Mouse (Mus musculus): Measurements from ENCODE around the gene Dad1. TPM values are rescaled to one million over a fixed set of nuclear protein-coding genes. Genes with fewer than 3 reads are reported as not detected.

Gene Dad1
- total and polyA plus RNA-seq, 3 experiments = 17.0 to 226 (median 115) TPM

GRCm38 (mm10) chr14:54195838-54196423 is 58.0 kb downstream of the Dad1 start:
- Histone ChIP-seq H3K9me3 (replicated peaks) (no peaks in the 10 kb centered on the region), H3K4me3 (ENCODE audit: low read depth, low read length) (no peak overlapping the region), H3K36me3 (replicated peaks) (no peaks in the 10 kb centered on the region), H3K27me3 (ENCODE audit: insufficient read depth, low read length) (peaks cover 89% of the 10 kb centered on the region), H3K4me1 (ENCODE audit: insufficient read depth, low read depth, low read length) (peaks cover 2% of the 10 kb centered on the region; the same call in 1 of the 2 replicates)
- DNase-seq (ENCODE audit: low spot score) = no peak
- no peak for ATAC-seq (ENCODE audit: extremely low read depth, insufficient number of reproducible peaks, low FRiP score, poor library complexity, severe bottlenecking)
- TF ChIP-seq TAL1 (conservative IDR thresholded peaks at IDR 0.05; ENCODE audit: low read depth, low read length) = no peak
- no peak for TF ChIP-seq GATA1 (IDR thresholded peaks at IDR 0.05; ENCODE audit: borderline replicate concordance, low read length)

GRCm38 (mm10) chr14:54193354-54194133 is 60.4 kb downstream of the Dad1 start:
- H3K36me3 ChIP-seq (replicated peaks) = no peaks in the 10 kb centered on the region
- peaks cover 7% of the 10 kb centered on the region; the same call in 1 of the 2 replicates for H3K4me1 ChIP-seq (ENCODE audit: insufficient read depth, low read depth, low read length)
- no peaks in the 10 kb centered on the region for H3K9me3 ChIP-seq (replicated peaks)
- DNase-seq (ENCODE audit: low spot score) = no peak
- peaks cover 88% of the 10 kb centered on the region for H3K27me3 ChIP-seq (ENCODE audit: insufficient read depth, low read length)
- TF ChIP-seq GATA2 (IDR thresholded peaks at IDR 0.05; ENCODE audit: borderline replicate concordance, low read depth, low read length) = no peak
- no peak for TF ChIP-seq GATA1 (IDR thresholded peaks at IDR 0.05; ENCODE audit: borderline replicate concordance, low read length)
- TF ChIP-seq POLR2AphosphoS5 (IDR thresholded peaks at IDR 0.05; ENCODE audit: insufficient replicate concordance, low read depth, low read length) = no peak
- TF ChIP-seq TAL1 (conservative IDR thresholded peaks at IDR 0.05; ENCODE audit: low read depth, low read length) = no peak
- no peak for TF ChIP-seq CTCF (IDR thresholded peaks at IDR 0.05; ENCODE audit: low read depth, low read length)
- ATAC-seq (ENCODE audit: extremely low read depth, insufficient number of reproducible peaks, low FRiP score, poor library complexity, severe bottlenecking) = no peak
- H3K4me3 ChIP-seq (ENCODE audit: low read depth, low read length) = no peak overlapping the region

- Histone ChIP-seq H3K36me3 (replicated peaks) (no peaks in the 10 kb centered on the region), H3K4me1 (ENCODE audit: insufficient read depth, low read depth, low read length) (peaks cover 6% of the 10 kb centered on the region; the same call in 1 of the 2 replicates), H3K9me3 (replicated peaks) (no peaks in the 10 kb centered on the region), H3K27me3 (ENCODE audit: insufficient read depth, low read length) (peaks cover 80% of the 10 kb centered on the region), H3K4me3 (ENCODE audit: low read depth, low read length) (no peak overlapping the region)
- DNase-seq (ENCODE audit: low spot score) = no peak
- TF ChIP-seq TAL1 (conservative IDR thresholded peaks at IDR 0.05; ENCODE audit: low read depth, low read length) (no peak), CTCF (IDR thresholded peaks at IDR 0.05; ENCODE audit: low read depth, low read length) (no peak), POLR2AphosphoS5 (IDR thresholded peaks at IDR 0.05; ENCODE audit: insufficient replicate concordance, low read depth, low read length) (no peak), GATA1 (IDR thresholded peaks at IDR 0.05; ENCODE audit: borderline replicate concordance, low read length) (no peak), GATA2 (IDR thresholded peaks at IDR 0.05; ENCODE audit: borderline replicate concordance, low read depth, low read length) (no peak)
- no peak for ATAC-seq (ENCODE audit: extremely low read depth, insufficient number of reproducible peaks, low FRiP score, poor library complexity, severe bottlenecking)
Observed at GRCm38 (mm10) chr14:54192462-54192847, 61.4 kb downstream of the Dad1 start.

GRCm38 (mm10) chr14:54191594-54192461 is 62.1 kb downstream of the Dad1 start:
- no peak for ATAC-seq (ENCODE audit: extremely low read depth, insufficient number of reproducible peaks, low FRiP score, poor library complexity, severe bottlenecking)
- H3K36me3 ChIP-seq (replicated peaks) = no peaks in the 10 kb centered on the region
- peaks cover 6% of the 10 kb centered on the region; the same call in 1 of the 2 replicates for H3K4me1 ChIP-seq (ENCODE audit: insufficient read depth, low read depth, low read length)
- H3K27me3 ChIP-seq (ENCODE audit: insufficient read depth, low read length) = peaks cover 81% of the 10 kb centered on the region
- no peak overlapping the region for H3K4me3 ChIP-seq (ENCODE audit: low read depth, low read length)
- TF ChIP-seq TAL1 (conservative IDR thresholded peaks at IDR 0.05; ENCODE audit: low read depth, low read length) = no peak
- TF ChIP-seq POLR2AphosphoS5 (IDR thresholded peaks at IDR 0.05; ENCODE audit: insufficient replicate concordance, low read depth, low read length) = no peak
- TF ChIP-seq CTCF (IDR thresholded peaks at IDR 0.05; ENCODE audit: low read depth, low read length) = no peak
- no peak for TF ChIP-seq GATA1 (IDR thresholded peaks at IDR 0.05; ENCODE audit: borderline replicate concordance, low read length)
- no peak for TF ChIP-seq GATA2 (IDR thresholded peaks at IDR 0.05; ENCODE audit: borderline replicate concordance, low read depth, low read length)
- no peak for DNase-seq (ENCODE audit: low spot score)
- H3K9me3 ChIP-seq (replicated peaks) = no peaks in the 10 kb centered on the region

GRCm38 (mm10) chr14:54191026-54191390 is 62.9 kb downstream of the Dad1 start:
- ATAC-seq (ENCODE audit: extremely low read depth, insufficient number of reproducible peaks, low FRiP score, poor library complexity, severe bottlenecking) = no peak
- peaks cover 81% of the 10 kb centered on the region for H3K27me3 ChIP-seq (ENCODE audit: insufficient read depth, low read length)
- no peak for DNase-seq (ENCODE audit: low spot score)
- H3K9me3 ChIP-seq (replicated peaks) = no peaks in the 10 kb centered on the region
- TF ChIP-seq GATA1 (IDR thresholded peaks at IDR 0.05; ENCODE audit: borderline replicate concordance, low read length) (no peak), GATA2 (IDR thresholded peaks at IDR 0.05; ENCODE audit: borderline replicate concordance, low read depth, low read length) (no peak), CTCF (IDR thresholded peaks at IDR 0.05; ENCODE audit: low read depth, low read length) (no peak), TAL1 (conservative IDR thresholded peaks at IDR 0.05; ENCODE audit: low read depth, low read length) (no peak), POLR2AphosphoS5 (IDR thresholded peaks at IDR 0.05; ENCODE audit: insufficient replicate concordance, low read depth, low read length) (no peak)
- H3K36me3 ChIP-seq (replicated peaks) = no peaks in the 10 kb centered on the region
- no peak overlapping the region for H3K4me3 ChIP-seq (ENCODE audit: low read depth, low read length)
- H3K4me1 ChIP-seq (ENCODE audit: insufficient read depth, low read depth, low read length) = peaks cover 6% of the 10 kb centered on the region; the same call in 1 of the 2 replicates

All from G1E (cell line).